Mouse (Mus musculus): ENCODE measurements around the gene Cped1. TPM values are rescaled to one million over a fixed set of nuclear protein-coding genes. Genes with fewer than 3 reads are reported as not detected.

Cped1 gene
- total and polyA plus RNA-seq, 3 experiments: not detected

GRCm38 (mm10) chr6:22205751-22206121, 220.0 kb downstream of the Cped1 start:
- no peak for DNase-seq (ENCODE audit: low read depth, low spot score)
- TF ChIP-seq CHD1 (IDR thresholded peaks at IDR 0.05; ENCODE audit: low read depth, low read length) (no peak), TCF12 (IDR thresholded peaks at IDR 0.05; ENCODE audit: low read depth, low read length) (no peak), SMC3 (IDR thresholded peaks at IDR 0.05; ENCODE audit: low read depth, low read length) (no peak)
- H3K79me2 ChIP-seq (ENCODE audit: control insufficient read depth, insufficient read depth, low read length, poor library complexity): no peaks in the 10 kb centered on the region
- H3K36me3 ChIP-seq (ENCODE audit: control insufficient read depth in 1 of 2, insufficient read depth in 2 of 2, low read length in 2 of 2): no peaks in the 10 kb centered on the region
- no peak overlapping the region for H3K9ac ChIP-seq (ENCODE audit: control insufficient read depth, low read depth, low read length, poor library complexity, severe bottlenecking)
- H3K4me1 ChIP-seq (ENCODE audit: control insufficient read depth in 1 of 2, insufficient read depth in 2 of 2, low read length in 2 of 2): no peaks in the 10 kb centered on the region
- no peak overlapping the region for H3K4me3 ChIP-seq (ENCODE audit: control insufficient read depth in 1 of 2, insufficient read depth in 1 of 2, low read depth in 2 of 2, low read length in 2 of 2)
- H3K27me3 ChIP-seq (ENCODE audit: control insufficient read depth in 1 of 2, insufficient read depth in 2 of 2, low read length in 2 of 2): no peaks in the 10 kb centered on the region
- H3K27ac ChIP-seq (ENCODE audit: control insufficient read depth, low read depth, low read length): no peak overlapping the region
- H3K9me3 ChIP-seq (replicated peaks; ENCODE audit: insufficient read depth, low read length): no peaks in the 10 kb centered on the region

- H3K4me3 ChIP-seq (ENCODE audit: control insufficient read depth in 1 of 2, insufficient read depth in 1 of 2, low read depth in 2 of 2, low read length in 2 of 2): no peak overlapping the region
- H3K9ac ChIP-seq (ENCODE audit: control insufficient read depth, low read depth, low read length, poor library complexity, severe bottlenecking): no peak overlapping the region
- H3K4me1 ChIP-seq (ENCODE audit: control insufficient read depth in 1 of 2, insufficient read depth in 2 of 2, low read length in 2 of 2): no peaks in the 10 kb centered on the region
- no peaks in the 10 kb centered on the region for H3K36me3 ChIP-seq (ENCODE audit: control insufficient read depth in 1 of 2, insufficient read depth in 2 of 2, low read length in 2 of 2)
- H3K27ac ChIP-seq (ENCODE audit: control insufficient read depth, low read depth, low read length): no peak overlapping the region
- H3K79me2 ChIP-seq (ENCODE audit: control insufficient read depth, insufficient read depth, low read length, poor library complexity): no peaks in the 10 kb centered on the region
- no peak for TF ChIP-seq USF2 (IDR thresholded peaks at IDR 0.05; ENCODE audit: borderline replicate concordance in 1 of 2, insufficient read depth in 1 of 2, low read depth in 1 of 2, low read length in 2 of 2)
- H3K9me3 ChIP-seq (replicated peaks; ENCODE audit: insufficient read depth, low read length): no peaks in the 10 kb centered on the region
- H3K27me3 ChIP-seq (ENCODE audit: control insufficient read depth in 1 of 2, insufficient read depth in 2 of 2, low read length in 2 of 2): no peaks in the 10 kb centered on the region
- DNase-seq (ENCODE audit: low read depth, low spot score): no peak
These were observed 220.5 kb downstream of the Cped1 start for GRCm38 (mm10) chr6:22206179-22206578.

DNA sequence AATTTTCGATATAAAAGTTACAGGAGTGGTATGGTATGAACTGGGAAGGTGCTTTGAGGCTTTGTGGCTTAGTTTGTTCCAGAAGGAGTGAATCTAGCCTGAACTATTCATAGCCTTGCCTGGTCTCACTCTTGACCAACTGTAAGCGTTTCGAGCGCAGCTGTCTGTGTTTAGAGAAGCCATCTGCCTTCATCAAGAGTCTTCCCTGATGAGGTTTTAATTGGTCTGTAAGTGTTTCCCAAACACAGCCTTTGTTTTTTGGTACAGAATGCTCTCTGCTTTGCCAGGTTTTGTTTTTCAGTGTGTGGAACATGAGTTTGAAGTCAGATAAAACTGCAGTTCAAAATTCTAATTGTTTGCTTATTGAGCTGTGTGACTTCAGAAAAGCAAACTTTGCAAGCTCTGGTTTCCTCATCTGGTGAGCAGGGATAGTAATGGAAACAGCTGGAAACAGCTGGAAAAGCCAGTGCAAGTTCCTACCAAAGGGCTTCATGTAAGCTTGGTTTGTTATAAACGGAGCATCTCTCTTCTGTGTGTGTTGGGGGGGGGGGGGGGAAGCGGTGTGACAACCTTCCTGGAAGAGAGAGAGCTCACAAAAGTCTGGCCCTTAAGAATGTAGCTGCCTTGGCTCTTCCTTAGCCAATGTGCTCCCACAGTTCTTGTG, 221.0 kb downstream of the Cped1 start:
- Histone ChIP-seq H3K36me3 (ENCODE audit: control insufficient read depth in 1 of 2, insufficient read depth in 2 of 2, low read length in 2 of 2) (no peaks in the 10 kb centered on the region), H3K4me3 (ENCODE audit: control insufficient read depth in 1 of 2, insufficient read depth in 1 of 2, low read depth in 2 of 2, low read length in 2 of 2) (no peak overlapping the region), H3K27me3 (ENCODE audit: control insufficient read depth in 1 of 2, insufficient read depth in 2 of 2, low read length in 2 of 2) (no peaks in the 10 kb centered on the region), H3K27ac (ENCODE audit: control insufficient read depth, low read depth, low read length) (no peak overlapping the region), H3K4me1 (ENCODE audit: control insufficient read depth in 1 of 2, insufficient read depth in 2 of 2, low read length in 2 of 2) (no peaks in the 10 kb centered on the region), H3K9ac (ENCODE audit: control insufficient read depth, low read depth, low read length, poor library complexity, severe bottlenecking) (no peak overlapping the region), H3K79me2 (ENCODE audit: control insufficient read depth, insufficient read depth, low read length, poor library complexity) (no peaks in the 10 kb centered on the region), H3K9me3 (replicated peaks; ENCODE audit: insufficient read depth, low read length) (no peaks in the 10 kb centered on the region)
- no peak for TF ChIP-seq MEF2A (IDR thresholded peaks at IDR 0.05; ENCODE audit: extremely low read depth, insufficient replicate concordance, low read depth, low read length, poor library complexity, severe bottlenecking)
- TF ChIP-seq POLR2AphosphoS2 (IDR thresholded peaks at IDR 0.05; ENCODE audit: low read length): no peak
- no peak for TF ChIP-seq MAX (IDR thresholded peaks at IDR 0.05; ENCODE audit: low read length)
- no peak for TF ChIP-seq HCFC1 (IDR thresholded peaks at IDR 0.05; ENCODE audit: low read depth, low read length)
- TF ChIP-seq SMC3 (IDR thresholded peaks at IDR 0.05; ENCODE audit: low read depth, low read length): no peak
- DNase-seq (ENCODE audit: low read depth, low spot score): no peak
